Mouse (Mus musculus) stomach, embryonic 15.5 days (tissue): Measurements from ENCODE around the gene Alpk1. TPM values are rescaled to one million over a fixed set of nuclear protein-coding genes. Genes with fewer than 3 reads are reported as not detected.

Experiments used
- ATAC-seq: fragments of 200-750 bp; cut with Nextera tagmentation; 2 replicates; pipeline ENCODE4 v1.8.0; 2017; ENCODE audit warnings: low read depth, moderate number of reproducible peaks, moderate TSS enrichment; ENCODE audit not compliant: insufficient read depth, low FRiP score
- H3K27ac ChIP-seq: fragments of 300-500 bp; sonication (generic); 2 replicates; pipeline ENCODE4 v1.5.1; 2015; ENCODE audit warnings: mild to moderate bottlenecking, inconsistent platforms
- H3K27me3 ChIP-seq: fragments of 300-500 bp; sonication (generic); replicated peaks from 2 replicates; pipeline ENCODE4 v1.6.1; 2015; ENCODE audit warnings: inconsistent platforms
- H3K36me3 ChIP-seq: fragments of 300-500 bp; sonication (generic); 2 replicates; pipeline ENCODE4 v1.6.1; 2015; ENCODE audit warnings: inconsistent platforms
- H3K4me1 ChIP-seq: fragments of 300-500 bp; sonication (generic); 2 replicates; pipeline ENCODE4 v1.6.1; 2015; ENCODE audit warnings: inconsistent platforms
- H3K4me2 ChIP-seq: fragments of 300-500 bp; sonication (generic); 2 replicates; pipeline ENCODE4 v1.6.1; 2015; ENCODE audit warnings: mild to moderate bottlenecking, inconsistent platforms
- H3K4me3 ChIP-seq: fragments of 300-500 bp; sonication (generic); replicated peaks from 2 replicates; pipeline ENCODE4 v1.5.1; 2015; ENCODE audit warnings: inconsistent platforms
- H3K9ac ChIP-seq: fragments of 300-500 bp; sonication (generic); 2 replicates; pipeline ENCODE4 v1.6.1; 2015; ENCODE audit warnings: inconsistent platforms
- H3K9me3 ChIP-seq: fragments of 300-500 bp; sonication (generic); 2 replicates; pipeline ENCODE4 v1.6.1; 2016; ENCODE audit warnings: inconsistent platforms
- whole genome bisulfite sequencing: fragments of 180-500 bp; shearing (Covaris S2); methylation state at CpG from one replicate; pipeline ENCODE4 v1.1.7; 2015; 5-methylcytosine and 5-hydroxymethylcytosine counted together
- polyA plus RNA-seq: library from polyadenylated mRNA; unstranded; fragments of >200 nt; fragmentation: Nextera tagmentation; extraction: Ambion mirVana; gene quantifications from 2 replicates; pipeline ENCODE4 v1.2.1, GENCODE M21; 2015

Alpk1 gene
- polyA plus RNA-seq, 1 experiment from 2014 or later, result 3.6 TPM

DNA sequence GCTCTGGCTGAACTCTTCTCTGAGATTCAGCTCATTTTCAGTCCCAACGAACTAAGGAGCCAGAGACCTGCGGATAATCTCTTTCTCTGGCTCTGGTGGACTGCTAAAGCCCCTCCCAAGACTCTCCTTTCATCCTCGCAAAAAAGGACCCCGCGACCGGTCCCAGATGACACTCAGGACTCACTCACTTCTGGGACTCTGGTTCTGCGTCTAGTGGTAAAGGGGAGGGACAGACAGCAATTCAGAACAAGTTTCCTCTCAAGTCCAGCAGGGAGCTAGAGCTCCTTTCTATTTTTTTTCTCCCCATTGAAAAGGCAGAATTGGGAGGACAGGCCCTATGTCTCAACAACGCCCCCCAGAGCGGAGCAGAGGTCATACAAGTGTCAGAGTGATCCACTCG is 148.7 kb downstream of the Alpk1 start:
- peaks cover 84% of the 10 kb centered on the region for H3K27me3 ChIP-seq
- no peak overlapping the region for H3K27ac ChIP-seq
- 2% methylated on average over 10 of the region's 10 CpGs for WGBS
- H3K4me3 ChIP-seq, result no peak overlapping the region
- ATAC-seq, result no peak
- H3K4me2 ChIP-seq, result no peak overlapping the region
- H3K9me3 ChIP-seq, result no peaks in the 10 kb centered on the region
- no peak overlapping the region for H3K9ac ChIP-seq
- peaks cover 27% of the 10 kb centered on the region for H3K4me1 ChIP-seq
- no peaks in the 10 kb centered on the region for H3K36me3 ChIP-seq

DNA sequence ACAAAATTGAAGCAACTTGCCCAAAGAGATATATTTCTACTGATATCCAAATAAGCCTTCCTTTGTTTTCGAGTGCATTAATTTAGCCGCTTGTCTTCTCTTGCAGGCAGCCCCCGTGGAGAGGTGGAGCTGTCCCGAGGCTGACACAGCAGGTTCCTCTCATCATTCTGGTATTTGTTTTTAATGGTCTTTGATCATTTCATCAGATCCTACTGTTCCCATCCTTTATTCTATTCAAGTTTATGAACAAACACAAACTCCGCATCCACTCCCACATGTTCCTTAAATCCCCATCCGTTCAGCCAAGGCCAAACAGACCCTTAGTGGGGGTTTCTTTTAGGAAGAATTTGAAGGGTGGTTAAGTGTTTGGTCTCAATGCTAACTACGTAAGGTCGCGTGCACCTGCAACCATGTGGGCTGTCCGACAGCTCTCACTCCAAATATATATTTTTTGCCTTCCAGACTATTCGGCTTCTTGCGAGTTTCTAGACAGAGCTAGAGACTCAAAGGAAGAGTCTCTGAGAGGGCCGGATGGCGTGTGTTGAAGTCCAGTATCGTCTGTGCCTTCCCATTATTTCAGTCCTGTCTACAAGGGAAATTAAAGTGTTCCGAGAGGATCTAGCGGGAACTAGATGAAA is 149.5 kb downstream of the Alpk1 start:
- H3K4me1 ChIP-seq, result peaks cover 27% of the 10 kb centered on the region
- H3K27me3 ChIP-seq, result peaks cover 90% of the 10 kb centered on the region
- H3K9ac ChIP-seq, result no peak overlapping the region
- no peaks in the 10 kb centered on the region for H3K9me3 ChIP-seq
- no peak for ATAC-seq
- H3K36me3 ChIP-seq, result no peaks in the 10 kb centered on the region
- H3K27ac ChIP-seq, result no peak overlapping the region
- WGBS, result 7% methylated on average over 17 of the region's 17 CpGs
- no peak overlapping the region for H3K4me3 ChIP-seq
- H3K4me2 ChIP-seq, result no peak overlapping the region

DNA sequence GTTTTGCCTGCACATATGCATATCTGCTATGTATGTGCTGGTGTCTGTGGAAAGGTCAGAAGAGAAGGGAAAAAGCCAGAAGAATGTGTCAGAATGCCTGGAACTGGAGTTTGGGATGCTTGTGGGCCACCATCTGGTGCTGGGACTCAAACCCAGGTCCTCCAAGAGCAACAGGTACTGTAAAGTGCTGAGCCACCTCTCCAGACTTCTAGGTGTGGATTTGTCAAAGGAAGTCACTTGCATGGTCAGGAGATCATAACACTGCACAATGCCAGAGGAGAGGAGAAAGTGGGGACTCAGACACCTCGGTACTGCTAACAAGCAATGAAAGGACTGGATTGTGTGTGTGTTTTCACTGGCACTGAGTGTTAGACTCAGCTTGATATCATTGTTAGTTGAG is 150.1 kb downstream of the Alpk1 start:
- ATAC-seq, result no peak
- peaks cover 92% of the 10 kb centered on the region for H3K27me3 ChIP-seq
- 17% methylated on average over 1 of the region's 1 CpGs for WGBS

DNA sequence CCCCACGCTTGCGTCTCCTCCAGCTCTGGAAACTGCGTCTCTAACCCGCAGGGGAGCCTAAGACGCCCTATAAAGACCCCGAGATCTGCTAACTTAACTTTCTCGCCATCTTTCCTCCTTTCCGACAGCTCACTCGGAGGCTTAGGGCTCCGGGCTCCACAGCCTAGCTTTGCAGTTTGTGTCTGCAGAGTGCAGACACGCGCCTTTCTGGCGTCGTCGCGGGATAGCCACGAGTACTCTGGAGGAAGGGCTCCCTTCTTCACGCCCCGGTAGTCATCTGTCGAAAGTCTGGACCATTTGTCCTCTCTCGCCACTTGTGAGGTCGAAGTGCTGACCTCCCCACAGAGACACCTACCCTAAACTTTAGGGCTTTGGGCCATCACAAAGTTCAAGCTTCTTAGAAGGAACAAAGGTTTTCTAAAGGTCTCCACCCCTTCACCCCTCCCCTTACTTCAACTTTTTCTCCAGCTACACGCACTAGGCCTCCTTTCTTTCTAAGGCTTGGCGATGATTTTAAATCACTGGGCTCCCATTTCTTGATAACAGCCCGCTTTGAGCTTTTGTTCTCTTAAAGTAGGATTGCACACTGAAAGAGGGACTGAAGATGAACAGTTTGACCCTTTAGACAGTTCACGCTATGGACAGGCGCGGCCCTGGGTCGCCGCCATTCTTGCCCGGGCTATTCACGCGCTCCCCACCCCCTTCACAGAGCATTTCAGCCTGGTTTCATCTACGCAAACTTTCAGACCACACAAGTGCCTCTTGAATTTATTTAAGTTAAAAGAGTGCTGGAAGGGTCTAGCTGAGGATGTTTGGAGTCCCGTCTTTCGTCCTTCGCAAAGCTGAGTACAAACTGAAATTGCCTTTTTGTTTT is 151.8 kb downstream of the Alpk1 start:
- H3K27me3 ChIP-seq, result peaks cover 88% of the 10 kb centered on the region
- ATAC-seq, result no peak
- no peaks in the 10 kb centered on the region for H3K9me3 ChIP-seq
- peaks cover 16% of the 10 kb centered on the region for H3K4me1 ChIP-seq
- 3% methylated on average over 37 of the region's 37 CpGs for WGBS
- no peaks in the 10 kb centered on the region for H3K36me3 ChIP-seq
- peak overlapping the region; percentile 16; the same call in 1 of the 2 replicates for H3K4me2 ChIP-seq
- H3K4me3 ChIP-seq, result 0 out of 2 replicates have a peak overlapping the region, but pooled peaks have one; percentile 3
- no peak overlapping the region for H3K9ac ChIP-seq
- H3K27ac ChIP-seq, result no peak overlapping the region

More for the DNA sequence above, 150.1 kb downstream of the Alpk1 start:
- no peak overlapping the region for H3K27ac ChIP-seq
- H3K9ac ChIP-seq, result no peak overlapping the region
- no peaks in the 10 kb centered on the region for H3K9me3 ChIP-seq
- no peaks in the 10 kb centered on the region for H3K36me3 ChIP-seq
- peaks cover 27% of the 10 kb centered on the region for H3K4me1 ChIP-seq
- no peak overlapping the region for H3K4me3 ChIP-seq
- no peak overlapping the region for H3K4me2 ChIP-seq

DNA sequence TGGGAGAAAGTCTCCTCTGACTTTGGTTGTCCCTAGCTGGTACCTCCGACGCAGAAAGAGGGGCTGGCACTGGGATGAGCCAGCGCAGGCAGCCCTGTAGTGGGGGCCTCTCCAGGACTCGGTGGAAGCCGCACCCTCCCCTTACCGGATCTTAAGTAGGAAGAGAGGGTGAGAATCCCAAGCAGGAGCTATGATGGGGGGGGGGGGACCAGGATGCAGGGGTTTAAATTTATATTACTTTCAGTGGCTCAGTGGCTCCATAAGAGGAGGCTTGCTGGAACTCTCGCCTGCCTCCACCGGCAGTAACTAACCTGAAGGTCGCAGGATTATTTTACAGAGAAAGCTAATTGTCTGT is 152.4 kb downstream of the Alpk1 start:
- Histone ChIP-seq H3K27me3 (peaks cover 83% of the 10 kb centered on the region), H3K4me3 (no peak overlapping the region), H3K27ac (no peak overlapping the region), H3K9me3 (no peaks in the 10 kb centered on the region), H3K4me2 (peak overlapping the region; percentile 16; the same call in 1 of the 2 replicates), H3K9ac (no peak overlapping the region), H3K36me3 (no peaks in the 10 kb centered on the region), H3K4me1 (peaks cover 10% of the 10 kb centered on the region)
- WGBS, result 2% methylated on average over 9 of the region's 9 CpGs
- ATAC-seq, result no peak

DNA sequence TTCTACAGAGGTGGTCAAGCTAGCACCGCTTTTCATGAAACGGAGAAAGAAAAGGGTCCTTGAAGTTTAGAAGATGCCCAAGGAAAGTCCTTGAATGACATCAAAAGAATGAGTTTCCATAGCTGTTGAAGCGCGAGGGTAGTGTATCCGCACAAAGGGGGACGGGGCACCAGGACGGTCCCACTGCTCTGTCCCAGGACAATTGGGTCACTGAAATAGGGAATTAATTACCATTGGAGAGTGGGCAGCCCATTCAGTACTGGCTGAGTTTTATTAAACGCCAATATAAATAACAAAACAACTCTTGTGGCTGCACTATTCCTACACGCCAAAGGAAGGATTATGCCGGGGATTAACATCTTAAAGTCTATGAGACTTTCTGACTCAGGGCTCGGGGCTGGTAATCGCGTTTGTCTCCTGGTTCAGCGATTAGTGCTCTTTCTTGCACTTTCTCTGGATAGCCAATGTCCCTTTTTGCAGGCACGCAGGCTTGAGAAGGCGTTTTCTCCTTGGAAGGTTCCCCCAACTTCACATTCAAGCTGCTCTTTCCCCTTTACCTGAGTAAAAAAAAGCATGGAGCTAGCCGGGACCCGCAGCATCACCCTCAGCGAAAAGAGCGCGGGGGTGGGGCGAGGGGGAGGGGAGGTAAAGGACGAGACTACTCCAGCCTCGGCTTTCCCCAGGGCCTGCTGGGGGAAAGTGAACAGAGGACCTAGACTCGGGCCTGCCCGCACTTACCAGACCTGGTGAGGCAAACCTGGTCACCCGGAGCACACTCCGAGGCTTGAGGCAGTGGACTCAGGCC is 153.0 kb downstream of the Alpk1 start:
- H3K36me3 ChIP-seq, result no peaks in the 10 kb centered on the region
- 3% methylated on average over 28 of the region's 28 CpGs for WGBS

DNA sequence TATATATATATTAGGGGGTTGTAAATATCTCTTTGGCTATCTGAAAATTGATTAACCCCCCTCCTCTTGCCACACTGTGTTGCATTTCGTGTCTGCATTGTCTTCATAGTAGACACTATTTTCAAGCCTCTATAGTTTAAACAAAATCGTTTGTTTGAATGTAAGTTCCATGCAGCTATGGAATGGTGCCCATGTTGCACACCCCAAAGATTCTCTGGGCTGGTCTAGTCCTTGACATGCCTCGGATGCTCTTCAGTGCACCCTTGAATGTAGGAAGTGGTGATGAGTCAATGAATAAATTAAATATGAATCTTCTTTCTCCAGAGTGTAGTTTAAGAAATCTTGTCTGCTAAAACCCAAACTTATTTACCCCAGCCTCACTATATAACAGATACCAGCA is 153.8 kb downstream of the Alpk1 start:
- WGBS, result 9% methylated on average over 3 of the region's 3 CpGs
- peaks cover 69% of the 10 kb centered on the region for H3K27me3 ChIP-seq

More for the DNA sequence above, 153.0 kb downstream of the Alpk1 start:
- Histone ChIP-seq H3K27ac (no peak overlapping the region), H3K9me3 (no peaks in the 10 kb centered on the region), H3K4me3 (no peak overlapping the region), H3K4me1 (peaks cover 4% of the 10 kb centered on the region), H3K9ac (no peak overlapping the region), H3K27me3 (peaks cover 77% of the 10 kb centered on the region), H3K4me2 (no peak overlapping the region)
- ATAC-seq, result no peak

DNA sequence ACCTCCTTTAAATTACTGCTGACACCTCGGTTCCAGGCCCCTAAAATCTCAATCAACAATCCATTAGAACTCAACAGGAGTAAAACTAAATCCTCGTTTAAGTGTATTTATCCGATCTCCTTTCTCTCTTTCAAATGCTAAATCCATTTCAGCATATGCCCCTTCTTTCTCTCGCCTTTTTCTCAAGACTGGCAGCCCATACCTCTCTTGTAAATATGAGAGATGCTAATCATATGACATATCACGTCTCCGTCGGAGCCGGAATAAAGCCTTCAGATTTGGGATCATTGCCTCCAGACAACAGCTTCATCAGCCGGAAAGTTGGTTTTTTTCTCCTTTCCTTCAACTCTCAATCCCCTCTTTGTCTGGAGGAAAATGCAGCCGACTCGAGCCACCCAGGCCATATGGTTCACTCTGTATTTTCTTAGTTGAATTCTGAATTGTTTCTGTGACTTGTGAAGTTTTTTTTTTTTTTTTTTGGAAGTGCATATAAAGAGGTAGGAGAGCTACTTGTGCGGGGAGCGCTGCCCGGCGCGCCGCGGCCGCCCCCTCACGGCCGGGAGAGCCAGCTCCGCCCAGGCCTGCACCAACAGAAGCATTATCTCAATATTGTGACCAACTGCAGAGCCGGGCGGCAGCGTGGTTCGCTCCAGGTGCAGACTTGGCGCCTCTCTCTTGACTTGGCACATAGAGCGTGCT is 154.5 kb downstream of the Alpk1 start:
- Histone ChIP-seq H3K4me3 (peak overlapping the region; percentile 40), H3K27ac (no peak overlapping the region), H3K9ac (no peak overlapping the region), H3K27me3 (peaks cover 62% of the 10 kb centered on the region), H3K4me2 (peak overlapping the region; percentile 83), H3K9me3 (no peaks in the 10 kb centered on the region), H3K36me3 (no peaks in the 10 kb centered on the region), H3K4me1 (no peaks in the 10 kb centered on the region)
- WGBS, result 1% methylated on average over 28 of the region's 28 CpGs
- ATAC-seq, result no peak; the same call in 1 of the 2 replicates

More for the DNA sequence above, 153.8 kb downstream of the Alpk1 start:
- H3K4me3 ChIP-seq, result no peak overlapping the region
- no peak overlapping the region for H3K27ac ChIP-seq
- no peaks in the 10 kb centered on the region for H3K9me3 ChIP-seq
- no peaks in the 10 kb centered on the region for H3K4me1 ChIP-seq
- no peaks in the 10 kb centered on the region for H3K36me3 ChIP-seq
- H3K4me2 ChIP-seq, result no peak overlapping the region
- ATAC-seq, result no peak
- no peak overlapping the region for H3K9ac ChIP-seq

DNA sequence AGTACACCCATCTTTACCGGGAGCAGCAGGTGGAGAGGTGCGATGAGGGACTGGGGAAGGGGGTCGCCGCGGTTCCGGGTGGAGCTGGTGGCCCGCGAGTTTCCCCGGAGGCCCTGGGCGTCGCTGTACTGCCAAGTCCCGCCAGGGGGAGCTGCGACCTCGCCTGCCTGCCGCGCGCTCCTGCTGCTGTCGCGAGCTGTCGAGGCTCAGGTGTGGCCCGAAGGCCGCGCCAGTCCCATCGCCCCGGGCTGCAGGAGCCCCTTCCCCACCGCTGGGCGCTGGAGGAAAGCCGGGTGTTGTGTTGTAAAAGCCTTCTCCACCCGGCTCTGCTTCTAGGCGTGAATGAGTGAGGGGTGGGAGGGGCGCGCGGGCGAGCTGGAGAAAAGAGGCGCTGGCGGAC is 155.0 kb downstream of the Alpk1 start:
- Histone ChIP-seq H3K9me3 (no peaks in the 10 kb centered on the region), H3K36me3 (no peaks in the 10 kb centered on the region), H3K4me1 (no peaks in the 10 kb centered on the region), H3K4me2 (peak overlapping the region; percentile 83), H3K4me3 (peak overlapping the region; percentile 40), H3K9ac (no peak overlapping the region), H3K27ac (no peak overlapping the region), H3K27me3 (peaks cover 58% of the 10 kb centered on the region)
- WGBS, result under 1% methylated on average over 36 of the region's 36 CpGs
- peak; percentile 50; the same call in 1 of the 2 replicates for ATAC-seq
